Mouse (Mus musculus) heart, postnatal 10 days (tissue): ENCODE measurements around the gene Olfr1328. TPM values are rescaled to one million over a fixed set of nuclear protein-coding genes. Genes with fewer than 3 reads are reported as not detected.
"Not testable (repeated sequence)": the region's sequence is repeated elsewhere in the genome, so short reads cannot be mapped to it uniquely, and the experiment has no call there.

Source experiments
- DNase-seq, 2 experiments: peaks; one replicate each; pipeline ENCODE4 v3.0.0; 2021
- intact Hi-C: fragments of 180-260 bp; cut with DNase I; formaldehyde crosslinking; loops from one replicate; pipeline ENCODE4 v1.15.1; 2025
- total RNA-seq, 2 experiments: library from RNA; stranded (reverse); gene quantifications; 2 replicates each; pipeline ENCODE4 v1.2.3; 2021

The Olfr1328 gene
- total RNA-seq: not detected

GRCm38 (mm10) chr4:118938512-118938911 is at the start of gene Olfr1328:
Gene Olfr1328 (minus strand): TSS chr4:118938612.
- DNase-seq: no peak

GRCm38 (mm10) chr4:118985291-118985690 is 46.9 kb upstream of the Olfr1328 start:
- intact Hi-C loops: no loop called here
- no peak for DNase-seq

More at GRCm38 (mm10) chr4:118938512-118938911, at the start of gene Olfr1328:
- intact Hi-C loops: no loop called here

DNA sequence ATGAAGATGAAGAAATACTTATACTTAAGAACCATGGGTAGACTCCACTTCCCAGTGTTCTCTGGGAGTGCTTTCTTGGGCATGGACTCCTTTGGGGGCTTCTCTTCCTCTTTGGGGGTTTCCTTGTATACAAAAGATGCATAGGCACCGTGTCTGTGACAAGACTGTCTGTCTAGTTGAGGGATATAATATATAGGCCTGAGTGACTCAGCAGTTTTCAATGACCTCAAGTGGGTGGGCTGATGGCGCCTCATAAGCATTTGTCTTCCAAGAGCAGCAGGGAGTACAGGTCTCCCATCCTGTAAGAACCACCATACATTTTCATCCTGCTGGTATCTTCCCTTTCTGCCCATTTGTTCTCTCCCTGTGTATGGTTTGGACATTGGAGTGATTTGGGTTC is 34.9 kb upstream of the Olfr1328 start:
- no peak for DNase-seq
- intact Hi-C loops: no loop called here

DNA sequence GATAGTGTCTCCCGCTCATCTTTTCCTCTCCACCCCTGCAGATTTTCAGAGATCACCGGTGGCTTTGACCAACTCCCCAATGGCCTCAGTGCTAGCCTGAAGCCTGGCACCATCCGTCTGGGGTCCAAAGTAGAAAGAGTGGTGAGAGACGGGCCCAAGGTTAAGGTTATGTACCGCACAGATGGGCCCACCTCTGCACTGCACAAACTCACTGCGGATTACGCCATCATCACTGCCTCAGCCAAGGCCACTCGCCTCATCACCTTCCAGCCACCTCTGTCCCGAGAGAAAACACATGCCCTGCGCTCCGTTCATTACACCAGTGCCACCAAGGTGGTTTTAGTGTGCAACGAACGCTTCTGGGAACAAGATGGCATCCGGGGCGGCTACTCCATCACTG is 29.3 kb upstream of the Olfr1328 start:
- intact Hi-C loops: no loop called here
- no peak for DNase-seq

DNA sequence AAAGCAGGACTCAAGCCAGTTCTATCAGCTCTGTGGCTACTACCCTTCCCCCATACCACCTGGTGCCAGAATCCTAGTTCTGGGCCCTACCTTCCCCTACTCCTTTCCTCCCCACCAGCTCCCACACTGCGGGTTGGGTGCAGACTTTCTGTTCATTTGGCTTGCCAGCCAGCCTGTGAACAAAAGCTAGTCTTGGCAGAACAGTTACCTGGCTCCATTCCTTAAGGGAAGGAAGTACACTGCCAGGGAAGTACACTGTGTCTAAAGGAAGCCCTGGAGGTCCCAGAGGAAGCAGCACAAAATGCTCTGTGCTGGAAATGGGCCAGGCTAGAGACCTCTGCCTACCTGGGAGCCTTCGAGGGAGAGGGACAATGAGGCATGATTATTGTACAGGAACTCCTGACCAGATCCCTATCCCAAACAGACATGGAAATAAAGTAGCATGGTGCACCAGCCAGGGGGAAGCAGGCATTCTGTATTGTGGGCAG is 22.8 kb upstream of the Olfr1328 start, which contains the start of gene Lao1:
TSS of gene Lao1 (plus strand) at position 438 of the 488 bp plus-strand sequence.
- intact Hi-C loops: no loop called here
- DNase-seq: peak; percentile 14 to 16

GRCm38 (mm10) chr4:118958812-118959211 is 20.4 kb upstream of the Olfr1328 start:
- intact Hi-C loops: no loop called here
- no peak for DNase-seq

GRCm38 (mm10) chr4:118931326-118931725 is 7.1 kb downstream of the Olfr1328 start:
- intact Hi-C loops, DNase-seq: not testable (repeated sequence)

- intact Hi-C loops, DNase-seq: not testable (repeated sequence)
Observed at GRCm38 (mm10) chr4:118917365-118917764, 21.0 kb downstream of the Olfr1328 start, which contains the start of gene Olfr1329. Gene Olfr1329 (minus strand): TSS chr4:118917465.

- DNase-seq: no peak
- intact Hi-C loops: no loop called here
Observed at GRCm38 (mm10) chr4:118901981-118902380, 36.4 kb downstream of the Olfr1328 start.

- DNase-seq: no peak
- intact Hi-C loops: no loop called here
Observed at GRCm38 (mm10) chr4:118888297-118888696, 50.1 kb downstream of the Olfr1328 start, which contains the start of gene Olfr1330. Gene Olfr1330 (plus strand): TSS chr4:118888597.

Other genes starting within 250 kb of the Olfr1328 start
- gene Olfr1342, start 245.9 kb downstream of the Olfr1328 start, total RNA-seq: not detected
- gene Olfr1341, start 235.1 kb downstream of the Olfr1328 start, total RNA-seq: not detected
- gene Olfr1340, start 218.5 kb downstream of the Olfr1328 start, total RNA-seq: not detected
- not detected for gene Olfr1339, start 206.4 kb downstream of the Olfr1328 start, total RNA-seq
- not detected for gene Olfr1338, start 179.9 kb downstream of the Olfr1328 start, total RNA-seq
- gene Olfr1337, start 156.0 kb downstream of the Olfr1328 start, total RNA-seq: not detected
- gene Olfr1335, start 128.7 kb downstream of the Olfr1328 start, total RNA-seq: not detected
- gene Olfr1333, start 102.3 kb downstream of the Olfr1328 start, total RNA-seq: not detected
- gene Olfr1331, start 74.0 kb downstream of the Olfr1328 start, total RNA-seq: not detected
- gene Olfr1330, start 50.0 kb downstream of the Olfr1328 start, total RNA-seq: not detected
- not detected for gene Olfr1329, start 21.1 kb downstream of the Olfr1328 start, total RNA-seq
- under 1 TPM in 1 of 2 experiments, not detected in 1; 0.38 TPM for gene Lao1, start 23.0 kb upstream of the Olfr1328 start, total RNA-seq
- 1 to 10 TPM; 5.1 to 7.7 TPM for gene Slc2a1, start 170.1 kb upstream of the Olfr1328 start, total RNA-seq
- 10 to 100 TPM; 19.4 to 22.3 TPM for gene Zfp691, start 235.6 kb upstream of the Olfr1328 start, total RNA-seq